Mouse (Mus musculus): ENCODE data around the gene Ppef1.

DNA sequence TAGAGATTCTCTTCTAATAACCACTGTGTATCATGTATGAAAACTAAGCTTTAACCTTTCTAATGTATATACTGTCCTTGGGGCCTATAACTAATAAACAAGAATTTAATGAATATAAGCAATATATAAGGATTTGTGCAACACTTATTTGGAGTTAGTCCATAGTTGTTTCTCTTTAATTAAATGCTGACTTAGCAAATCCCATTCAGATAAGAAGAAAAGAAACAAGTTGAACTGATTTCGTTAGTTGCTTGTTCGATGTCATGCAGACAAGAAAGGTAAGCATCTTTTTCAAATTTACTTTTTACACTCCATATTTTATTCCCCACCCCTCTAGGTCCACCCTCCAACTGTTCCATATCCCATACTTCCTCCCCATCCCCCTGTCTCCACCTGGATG, 45.5 kb downstream of the Ppef1 start:
- TF ChIP-seq CTCF (IDR thresholded peaks at IDR 0.05): no peak
- no peak for TF ChIP-seq EP300 (IDR thresholded peaks at IDR 0.05)

All from lung, postnatal 0 days (tissue).